8 mouse cellular contexts compared by ENCODE assay signal in the genomic region with DNA sequence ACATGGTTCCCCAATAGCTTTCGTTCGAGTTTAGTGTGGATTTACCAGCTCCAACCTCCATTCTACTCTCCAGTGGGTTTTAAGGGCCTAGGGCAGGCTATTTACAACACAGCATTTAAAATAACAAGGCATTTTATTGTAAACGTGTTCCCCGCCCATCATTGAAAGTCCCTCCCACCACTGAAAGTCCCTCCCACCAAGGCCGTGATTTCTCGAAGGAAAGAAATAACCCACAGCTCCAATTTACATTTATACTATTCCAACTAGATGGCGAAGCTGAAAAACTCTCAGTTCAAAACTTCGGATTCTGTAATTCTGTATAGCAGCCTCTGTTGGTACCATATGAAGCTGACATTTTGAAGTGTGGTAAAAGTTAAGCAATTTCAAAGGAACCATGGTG. TPM values are rescaled to one million over a fixed set of nuclear protein-coding genes. Genes with fewer than 3 reads are reported as not detected.
DNase-seq lines count a peak whose midpoint lies in the region; ATAC-seq and TF ChIP-seq lines count a peak whose summit lies in the region.

No protein-coding gene starts in this region.

- WGBS in bone marrow, adult 2 months: 9% methylated on average over 8 of the region's 8 CpGs
- 1% methylated on average over 8 of the region's 8 CpGs for WGBS in heart, embryonic 12.5 days
- WGBS in midbrain, embryonic 11.5 days: 1% methylated on average over 8 of the region's 8 CpGs

- H3K36me3 ChIP-seq in heart, embryonic 12.5 days: no peaks in the 10 kb centered on the region
- no peaks in the 10 kb centered on the region for H3K36me3 ChIP-seq in midbrain, embryonic 11.5 days (ENCODE audit: control insufficient read depth, insufficient read depth, low read length)

- no peaks in the 10 kb centered on the region for H3K27me3 ChIP-seq in heart, embryonic 12.5 days (replicated peaks)
- no peaks in the 10 kb centered on the region for H3K27me3 ChIP-seq in midbrain, embryonic 11.5 days (ENCODE audit: control insufficient read depth, insufficient read depth, low read length)

- peak; percentile 10 for ATAC-seq in CD4-positive, CD25-positive, alpha-beta regulatory T cell, adult 4 months
- no peak for ATAC-seq in heart, embryonic 12.5 days (ENCODE audit: insufficient number of reproducible peaks, low FRiP score)
- no peak for ATAC-seq in midbrain, embryonic 11.5 days (ENCODE audit: low FRiP score)

- H3K4me2 ChIP-seq in heart, embryonic 12.5 days: peak overlapping the region; percentile 72
- H3K4me2 ChIP-seq in midbrain, embryonic 11.5 days: peak overlapping the region; percentile 85

- H3K4me1 ChIP-seq in bone marrow, adult 2 months (ENCODE audit: control insufficient read depth, insufficient read depth, low read length): no peaks in the 10 kb centered on the region; the same call in 1 of the 2 replicates
- H3K4me1 ChIP-seq in heart, embryonic 12.5 days (replicated peaks): peaks cover 57% of the 10 kb centered on the region
- H3K4me1 ChIP-seq in midbrain, embryonic 11.5 days (ENCODE audit: control insufficient read depth, insufficient read depth, low read length): peaks cover 10% of the 10 kb centered on the region; the same call in 1 of the 2 replicates

- peak; percentile 54 for DNase-seq in kidney, postnatal 14 days
- DNase-seq in midbrain, embryonic 11.5 days (ENCODE audit: low spot score, missing footprints): no peak
- DNase-seq in thymus, postnatal 0 days (ENCODE audit: low spot score): no peak
- no peak for DNase-seq in right cerebral cortex, postnatal 14 days
- DNase-seq in cerebellum, postnatal 25 days: no peak

- peak overlapping the region; percentile 38 for H3K4me3 ChIP-seq in bone marrow, adult 2 months (replicated peaks; ENCODE audit: control insufficient read depth, low read depth, low read length)
- H3K4me3 ChIP-seq in heart, embryonic 12.5 days: peak overlapping the region; percentile 93
- H3K4me3 ChIP-seq in midbrain, embryonic 11.5 days (ENCODE audit: low read depth, low read length): peak overlapping the region; percentile 96

- no peak for TF ChIP-seq POLR2A in bone marrow, adult 2 months (IDR thresholded peaks at IDR 0.05; ENCODE audit: borderline replicate concordance, control insufficient read depth, low read depth, low read length)

- no peak for TF ChIP-seq CTCF in bone marrow, adult 2 months (IDR thresholded peaks at IDR 0.05; ENCODE audit: control insufficient read depth, insufficient read depth, low read length)

- H3K9me3 ChIP-seq in heart, embryonic 12.5 days (replicated peaks): no peaks in the 10 kb centered on the region
- H3K9me3 ChIP-seq in midbrain, embryonic 11.5 days (ENCODE audit: control insufficient read depth, low read length): no peaks in the 10 kb centered on the region

- peak overlapping the region; percentile 8; the same call in 1 of the 2 replicates for H3K9ac ChIP-seq in heart, embryonic 12.5 days
- H3K9ac ChIP-seq in midbrain, embryonic 11.5 days (ENCODE audit: low read length): no peak overlapping the region

- no peak overlapping the region for H3K27ac ChIP-seq in bone marrow, adult 2 months (ENCODE audit: control insufficient read depth, insufficient read depth, low read depth, low read length, poor library complexity)
- H3K27ac ChIP-seq in heart, embryonic 12.5 days (ENCODE audit: poor library complexity, severe bottlenecking): no peak overlapping the region
- H3K27ac ChIP-seq in midbrain, embryonic 11.5 days (ENCODE audit: low read depth, low read length): no peak overlapping the region

RNA-seq across cellular contexts. Expression of a gene that starts 1.4 kb away (rescaled TPM):
- not detected for polyA plus RNA-seq in CD4-positive, CD25-positive, alpha-beta regulatory T cell, adult 4 months (2017; shearing (Covaris generic))
- not detected in 2 replicates for polyA plus RNA-seq in bone marrow, adult 2 months (2011; ENCODE audit: insufficient read depth, insufficient read length, low replicate concordance, missing spikeins)
- not detected in 2 replicates for polyA plus RNA-seq in heart, embryonic 12.5 days (2016; fragmentation: Nextera tagmentation; extraction: Ambion mirVana)
- not detected in 2 replicates for polyA plus RNA-seq in midbrain, embryonic 11.5 days (2014; fragmentation: Nextera tagmentation; extraction: Ambion mirVana)
- polyA plus RNA-seq in thymus, postnatal 0 days (2015; fragmentation: Nextera tagmentation; extraction: Ambion mirVana): not detected in 2 replicates

RNA-seq across cellular contexts. Expression of a gene that starts 13.6 kb away (rescaled TPM):
- 10 to 100 TPM; 25.6 to 25.8 TPM for polyA plus RNA-seq in CD4-positive, CD25-positive, alpha-beta regulatory T cell, adult 4 months (2017; shearing (Covaris generic))
- 6.1 and 10.6 TPM in 2 replicates for polyA plus RNA-seq in bone marrow, adult 2 months (2011; ENCODE audit: insufficient read depth, insufficient read length, low replicate concordance, missing spikeins)
- 33.3 and 36.0 TPM in 2 replicates for polyA plus RNA-seq in heart, embryonic 12.5 days (2016; fragmentation: Nextera tagmentation; extraction: Ambion mirVana)
- 10.7 and 11.2 TPM in 2 replicates for polyA plus RNA-seq in midbrain, embryonic 11.5 days (2014; fragmentation: Nextera tagmentation; extraction: Ambion mirVana)
- 4.7 and 4.9 TPM in 2 replicates for polyA plus RNA-seq in thymus, postnatal 0 days (2015; fragmentation: Nextera tagmentation; extraction: Ambion mirVana)

RNA-seq across cellular contexts. Expression of a gene that starts 53.4 kb away (rescaled TPM):
- 100 to 1,000 TPM; 177 to 178 TPM for polyA plus RNA-seq in CD4-positive, CD25-positive, alpha-beta regulatory T cell, adult 4 months (2017; shearing (Covaris generic))
- 75.0 and 138 TPM in 2 replicates for polyA plus RNA-seq in bone marrow, adult 2 months (2011; ENCODE audit: insufficient read depth, insufficient read length, low replicate concordance, missing spikeins)
- polyA plus RNA-seq in heart, embryonic 12.5 days (2016; fragmentation: Nextera tagmentation; extraction: Ambion mirVana): 18.6 and 19.4 TPM in 2 replicates
- polyA plus RNA-seq in midbrain, embryonic 11.5 days (2014; fragmentation: Nextera tagmentation; extraction: Ambion mirVana): 23.6 and 27.9 TPM in 2 replicates
- 18.5 and 18.7 TPM in 2 replicates for polyA plus RNA-seq in thymus, postnatal 0 days (2015; fragmentation: Nextera tagmentation; extraction: Ambion mirVana)

Comparison
In these comparisons a context has a peak if more than half of its experiments do, and no peak if none do; other contexts are left out.
1. H3K4me3 ChIP-seq: peak in every context shown above with its lines; median percentile 96 in midbrain, embryonic 11.5 days; 93 in heart, embryonic 12.5 days; 38 in bone marrow, adult 2 months.